Mouse (Mus musculus) left cerebral cortex, postnatal 10 days (tissue): Measurements from ENCODE around the gene Fign. TPM values are rescaled to one million over a fixed set of nuclear protein-coding genes. Genes with fewer than 3 reads are reported as not detected.

Experiments used
- DNase-seq, 2 experiments: peaks; one replicate each; pipeline ENCODE4 v3.0.0; 2021 to 2022; ENCODE audit warnings: low spot score in 2 of 2, mixed read lengths in 1 of 2; ENCODE audit errors: extremely low spot score in 1 of 2
- intact Hi-C: fragments of 180-260 bp; cut with DNase I; formaldehyde crosslinking; loops from one replicate; pipeline ENCODE4 v1.15.1; 2025
- total RNA-seq, 2 experiments: library from RNA; stranded (reverse); gene quantifications; 2 replicates each; pipeline ENCODE4 v1.2.3; 2021

The Fign gene
- total RNA-seq, result 1 to 10 TPM; 5.4 to 6.0 TPM

DNA sequence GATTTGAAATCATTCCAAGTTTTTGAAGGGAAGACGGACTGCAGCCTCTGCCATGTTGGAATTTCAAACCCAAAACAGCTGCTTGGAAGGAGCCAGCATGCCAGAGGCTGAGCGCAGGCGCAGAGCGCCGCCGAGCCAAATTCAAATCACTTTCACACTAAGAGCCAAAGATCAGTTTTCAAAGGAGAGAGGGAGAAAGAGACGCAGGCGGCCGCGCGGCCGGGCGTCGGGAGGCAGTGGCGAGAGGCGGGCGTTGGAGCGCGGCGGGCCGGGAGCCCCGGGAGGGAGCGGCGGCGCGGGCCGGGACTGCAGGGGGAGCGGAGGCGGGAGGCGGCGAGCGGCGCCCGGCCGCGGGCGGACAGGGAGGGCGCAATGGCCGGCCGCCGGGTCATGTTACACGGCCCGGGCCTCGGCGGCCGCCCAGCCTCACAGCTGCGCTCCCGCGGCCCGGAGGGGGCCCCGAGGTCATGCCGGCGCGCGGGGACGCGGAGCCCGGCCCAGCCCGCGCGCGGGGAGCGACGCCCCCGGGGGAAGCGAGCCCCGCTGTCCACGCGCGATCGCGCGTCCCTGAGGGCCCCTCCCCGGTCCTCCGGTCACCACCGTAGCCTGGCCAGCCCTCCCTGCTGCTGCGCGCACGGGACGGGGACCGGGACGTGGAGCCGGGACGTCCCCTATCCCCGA, at the start of gene Fign:
Gene Fign, minus strand, starts transcription at position 102 of the 681 bp plus-strand sequence.
- DNase-seq, result peak; percentile 61 to 80
- intact Hi-C loops, result loop anchor here (5.0 to 10.0 kb wide), 3 partner anchors 136 to 757 kb away; no protein-coding TSS in a partner anchor

DNA sequence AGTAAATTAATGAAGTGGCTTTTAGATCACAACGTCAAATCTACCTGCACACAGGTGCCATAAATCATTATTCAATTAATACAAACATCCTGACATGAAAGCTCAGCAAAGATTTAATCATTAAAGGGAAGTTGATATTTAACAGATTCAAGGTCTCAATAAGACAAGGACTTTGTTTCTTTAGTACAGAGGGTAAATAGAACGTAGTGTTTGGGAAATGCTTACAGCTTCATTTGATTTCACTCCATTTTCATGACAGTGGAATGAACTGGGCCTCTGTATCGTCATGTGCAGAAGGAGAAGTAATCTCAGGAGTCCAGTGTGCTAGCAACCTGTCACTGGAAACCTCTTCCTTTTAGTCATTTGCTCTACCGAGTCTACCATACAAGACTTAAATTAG, 35.8 kb upstream of the Fign start:
- DNase-seq, result no peak
- intact Hi-C loops, result no loop called here

DNA sequence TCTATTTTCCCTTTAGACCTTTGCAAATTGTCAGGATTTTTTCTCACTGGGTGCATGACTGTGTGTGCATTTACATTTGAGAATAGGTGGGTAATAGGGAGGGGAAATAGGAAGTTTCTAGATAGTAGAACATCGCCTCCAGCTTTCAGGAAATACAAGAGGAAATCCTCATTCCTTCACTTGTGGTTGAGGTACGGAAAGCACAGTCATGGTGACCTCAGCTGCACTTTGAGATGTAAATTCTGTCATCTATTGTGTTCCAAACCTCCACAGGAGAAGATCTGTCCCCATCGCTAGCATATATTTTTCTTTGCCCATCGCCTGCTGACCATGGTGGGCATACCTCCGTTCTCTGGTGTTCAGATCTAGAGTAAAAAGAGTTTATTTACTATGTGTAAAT, 22.7 kb upstream of the Fign start:
- no peak for DNase-seq
- intact Hi-C loops, result no loop called here

DNA sequence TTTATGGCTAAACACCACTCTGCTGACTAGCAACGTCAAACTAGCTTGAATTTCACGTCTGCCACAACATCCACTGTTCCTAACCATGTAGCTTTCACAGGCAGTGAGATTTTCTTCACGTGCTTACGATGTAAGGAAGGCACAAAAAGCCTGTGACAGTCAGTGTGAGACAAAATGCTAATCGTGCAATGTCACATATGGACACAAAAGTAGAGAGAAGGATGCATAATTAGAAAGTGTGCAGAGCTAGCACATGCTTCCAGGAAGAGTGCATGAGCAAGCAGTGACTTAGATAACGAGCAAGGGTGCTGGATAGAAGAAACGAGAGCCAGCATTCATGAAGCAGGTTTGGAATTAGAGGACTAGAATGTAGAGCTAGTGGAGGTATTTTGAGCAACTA, 18.8 kb upstream of the Fign start:
- no peak for DNase-seq
- intact Hi-C loops, result no loop called here

DNA sequence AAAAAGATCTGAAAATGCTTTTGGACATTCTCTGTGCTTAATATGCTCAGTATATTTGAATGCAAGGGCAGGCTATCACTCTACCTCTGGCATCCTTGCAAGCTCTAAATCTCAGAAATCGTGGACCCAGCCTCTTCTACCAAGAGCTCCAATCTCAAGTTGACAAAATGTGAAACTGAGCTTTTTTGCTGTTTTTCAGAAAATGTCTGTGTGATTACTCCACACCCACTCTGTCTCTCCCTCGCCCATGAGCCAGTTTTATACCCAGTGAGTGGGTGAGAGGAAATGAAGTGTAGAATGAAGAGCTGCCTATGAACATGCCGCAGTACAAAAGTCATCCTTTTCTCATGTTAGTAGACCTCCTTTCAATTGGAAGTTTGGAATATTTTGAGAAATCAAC, 13.3 kb upstream of the Fign start:
- intact Hi-C loops, result no loop called here
- DNase-seq, result no peak

DNA sequence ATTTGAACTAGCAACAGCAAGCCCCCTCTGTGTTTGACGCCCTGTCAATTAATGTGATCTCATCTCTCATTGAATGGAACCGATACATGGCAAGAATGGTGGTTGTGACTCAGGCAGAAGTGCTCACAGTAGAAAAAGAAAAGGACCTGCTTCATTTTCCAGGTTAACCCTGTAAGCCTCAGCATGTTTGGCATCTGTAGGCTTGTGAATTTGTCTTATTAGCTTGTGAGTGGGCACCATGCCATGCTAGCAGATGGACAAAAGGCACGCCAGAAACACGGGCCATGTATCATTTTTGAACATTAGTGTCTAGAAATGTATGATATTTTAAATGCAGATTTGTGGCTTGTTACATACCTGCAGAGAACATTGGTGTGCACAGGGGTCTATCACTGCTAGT, 12.0 kb upstream of the Fign start:
- no peak for DNase-seq
- intact Hi-C loops, result no loop called here

DNA sequence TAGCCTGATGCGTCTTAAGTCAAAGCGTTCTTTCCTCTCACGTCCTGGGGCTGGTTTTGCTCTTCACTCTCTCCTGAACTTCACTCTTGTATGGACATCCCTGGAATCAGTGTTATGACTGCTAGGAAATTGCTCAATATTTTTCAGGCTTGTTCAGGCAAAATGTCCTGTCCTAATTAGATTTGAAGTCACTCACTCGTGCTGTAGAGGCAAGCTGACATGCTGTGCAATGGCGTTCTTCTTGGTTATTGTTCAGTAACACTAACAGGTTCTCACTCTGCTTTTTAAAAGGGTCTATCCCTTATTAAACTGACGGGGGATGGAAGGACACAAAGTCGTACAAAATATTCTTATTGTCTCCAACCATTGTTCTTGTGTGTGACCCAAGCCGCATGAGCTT, 10.2 kb upstream of the Fign start:
- no peak for DNase-seq
- intact Hi-C loops, result no loop called here

DNA sequence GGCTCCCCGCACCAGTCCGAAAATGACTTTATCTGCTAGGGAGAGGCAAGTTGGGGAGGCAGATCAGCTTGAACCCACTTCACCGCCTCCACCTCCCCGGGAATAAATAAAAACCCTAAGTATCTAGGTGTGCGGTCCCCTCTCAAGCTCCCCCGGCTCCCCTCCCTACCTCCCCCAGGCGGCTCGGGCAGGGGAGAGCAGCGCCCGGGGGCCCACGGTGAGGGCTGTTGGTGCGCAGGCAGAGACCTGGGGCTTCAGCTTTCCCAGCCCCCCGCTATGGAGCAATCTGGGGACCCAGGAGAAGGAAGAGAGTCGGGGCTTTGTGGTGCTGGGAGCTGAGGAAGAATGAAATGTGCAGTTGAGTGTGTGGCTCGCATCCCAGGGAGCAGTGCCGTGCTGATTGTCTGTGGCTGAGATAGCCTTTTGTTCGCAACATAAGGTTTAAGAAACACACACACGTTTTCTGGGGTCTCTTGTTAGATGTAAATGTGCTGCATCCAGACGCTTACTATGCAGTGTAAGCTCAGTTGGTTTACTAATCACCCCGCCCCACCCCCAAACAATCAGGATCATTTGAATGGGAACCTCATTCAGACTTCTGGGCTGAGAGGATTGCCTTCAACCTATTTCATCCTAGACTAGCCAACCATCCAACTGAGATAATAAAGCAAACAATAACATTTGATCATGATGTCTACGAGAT, 931 bp upstream of the Fign start:
- intact Hi-C loops, result loop anchor here (5.0 to 10.0 kb wide), 3 partner anchors 136 to 756 kb away; no protein-coding TSS in a partner anchor
- peak in 1 of 2 experiments; percentile 41 for DNase-seq

DNA sequence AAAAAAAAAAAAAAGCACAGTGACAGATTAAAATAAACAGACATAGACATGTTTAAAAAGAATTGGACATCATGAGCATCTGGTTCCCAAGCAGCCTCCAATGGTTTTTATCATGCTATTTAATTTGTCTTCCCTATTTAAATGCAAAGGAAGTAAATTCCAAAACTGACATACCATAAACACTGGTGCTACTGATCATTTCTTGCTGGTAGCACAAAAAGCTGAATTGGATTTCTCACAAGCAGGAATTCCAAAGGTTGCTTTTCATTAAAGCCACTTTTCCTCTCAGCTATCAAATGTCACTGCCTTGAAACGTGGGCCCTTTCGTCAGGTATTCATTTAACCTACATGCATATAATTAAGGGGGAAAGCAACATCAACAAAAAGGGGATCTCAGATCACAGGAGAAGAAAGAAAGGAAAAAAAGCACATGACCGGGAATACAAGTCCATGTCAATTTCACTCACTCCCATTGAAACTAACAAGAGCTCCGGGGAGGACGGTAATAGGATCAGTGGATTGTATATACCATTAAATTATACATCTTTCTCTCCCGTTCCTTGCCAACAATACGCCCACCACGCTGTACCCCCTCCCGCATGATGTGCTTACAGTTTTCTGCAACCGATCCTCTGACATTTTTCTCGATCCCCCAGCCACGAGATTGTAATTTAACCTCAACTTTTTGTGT, 972 bp downstream of the Fign start:
- no peak for DNase-seq
- intact Hi-C loops, result loop anchor here (5.0 to 10.0 kb wide), 3 partner anchors 135 to 758 kb away; no protein-coding TSS in a partner anchor

DNA sequence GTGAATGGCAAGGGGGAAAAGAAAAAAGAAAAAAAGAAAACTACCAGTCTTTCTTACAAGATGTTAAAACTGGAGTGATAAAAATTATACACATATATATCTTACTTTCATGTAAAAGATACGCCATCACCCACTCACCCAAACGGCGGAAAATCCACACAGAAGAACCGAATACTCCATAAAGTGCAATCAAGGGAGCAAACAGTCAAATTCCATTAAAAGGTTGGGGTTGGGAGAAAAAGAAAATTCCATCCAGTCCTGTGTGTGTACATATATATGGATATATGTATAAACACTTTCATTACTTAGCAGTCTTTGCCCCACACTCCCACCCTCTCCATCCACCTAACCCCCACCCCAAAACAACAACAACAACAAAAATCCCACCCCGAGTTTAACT, 1.7 kb downstream of the Fign start:
- intact Hi-C loops, result loop anchor here (5.0 to 10.0 kb wide), 3 partner anchors 134 to 759 kb away; no protein-coding TSS in a partner anchor
- DNase-seq, result no peak

DNA sequence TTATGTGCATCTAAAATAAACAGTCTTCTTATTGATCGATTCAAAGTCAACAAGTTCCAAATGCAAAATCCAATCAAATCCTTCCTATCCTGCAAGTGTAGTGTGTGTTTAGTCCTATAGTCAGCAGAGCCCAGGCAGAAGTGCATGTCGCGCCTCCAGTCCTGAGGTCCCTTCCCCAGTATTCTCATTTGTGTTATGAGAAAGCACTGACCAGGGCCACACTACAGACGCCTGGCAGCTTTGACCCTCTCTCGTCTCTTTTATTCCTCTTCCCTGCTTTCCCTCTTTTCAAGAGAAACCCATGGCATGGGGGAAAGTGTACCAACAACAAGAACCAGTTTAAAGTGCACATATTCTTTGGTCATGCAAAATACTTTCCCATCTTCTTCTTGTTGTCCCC, 2.3 kb downstream of the Fign start:
- intact Hi-C loops, result loop anchor here (5.0 to 10.0 kb wide), 3 partner anchors 133 to 759 kb away; no protein-coding TSS in a partner anchor
- no peak for DNase-seq

DNA sequence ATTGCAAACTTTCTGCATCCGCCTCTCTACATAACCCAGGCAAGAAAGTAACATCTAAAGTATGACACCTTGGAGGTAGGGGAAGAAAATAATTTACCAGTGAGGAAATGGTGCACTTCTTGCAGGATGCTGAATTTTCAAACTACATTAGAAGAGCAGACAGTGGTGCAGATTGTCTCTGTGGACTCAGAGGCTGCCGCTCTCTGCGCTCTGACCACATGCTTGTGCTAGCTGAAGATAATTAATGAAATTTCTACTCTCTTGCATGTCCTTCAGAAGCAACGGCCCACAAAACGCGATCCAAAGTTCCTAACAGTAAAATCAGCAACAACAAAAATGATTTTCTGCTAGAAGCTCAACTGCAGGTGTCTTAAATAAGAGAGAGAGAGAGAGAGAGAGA, 4.8 kb downstream of the Fign start:
- no peak for DNase-seq
- intact Hi-C loops, result loop anchor here (10.0 kb wide), 2 partner anchors 388 to 762 kb away; no protein-coding TSS in a partner anchor

DNA sequence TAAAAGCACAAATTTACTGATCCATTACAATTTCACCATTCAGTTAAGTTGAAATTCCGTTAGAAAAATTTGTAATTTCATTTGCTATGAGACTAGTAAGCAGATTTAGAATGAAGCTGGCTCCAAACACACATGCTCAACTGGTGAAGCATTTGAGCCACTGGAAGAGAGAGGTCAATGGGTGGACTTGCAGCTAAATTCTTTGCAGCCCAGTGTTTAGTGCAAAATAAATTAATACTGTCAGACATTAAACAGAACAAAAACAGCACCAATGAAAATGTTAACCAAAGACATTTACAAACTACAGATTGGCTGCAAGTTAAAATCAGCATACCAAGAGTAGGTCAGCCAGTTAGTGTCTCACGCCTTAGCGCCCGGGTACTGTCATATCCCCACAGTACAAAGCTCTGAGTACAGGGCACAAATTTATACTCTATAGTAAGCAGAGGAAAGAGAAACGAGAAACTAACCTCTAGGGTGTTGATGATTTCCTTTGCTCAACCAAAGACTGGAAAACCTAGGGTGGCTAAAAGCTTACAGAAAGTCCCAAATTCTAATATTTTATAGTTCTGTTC, 13.9 kb downstream of the Fign start:
- intact Hi-C loops, result no loop called here
- no peak for DNase-seq

DNA sequence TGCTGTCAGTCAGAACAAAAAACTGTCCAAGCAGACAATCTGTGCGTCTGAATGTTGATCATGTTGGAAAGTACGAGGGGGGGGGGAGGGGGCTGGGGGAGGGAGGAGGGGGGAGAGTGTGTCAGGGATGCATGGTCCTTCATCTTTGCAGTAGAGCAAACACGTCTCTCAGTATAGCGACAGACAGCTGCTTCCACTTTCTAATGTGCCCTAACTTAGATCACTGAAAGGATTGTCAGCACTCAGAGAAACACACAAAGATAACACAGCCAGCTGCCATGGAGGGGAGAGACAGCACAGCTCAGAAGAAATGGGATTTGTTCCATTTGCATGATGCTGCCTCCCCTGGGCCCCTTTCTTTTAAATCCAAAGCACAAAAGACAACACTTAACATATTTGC, 18.1 kb downstream of the Fign start:
- no peak for DNase-seq
- intact Hi-C loops, result no loop called here

DNA sequence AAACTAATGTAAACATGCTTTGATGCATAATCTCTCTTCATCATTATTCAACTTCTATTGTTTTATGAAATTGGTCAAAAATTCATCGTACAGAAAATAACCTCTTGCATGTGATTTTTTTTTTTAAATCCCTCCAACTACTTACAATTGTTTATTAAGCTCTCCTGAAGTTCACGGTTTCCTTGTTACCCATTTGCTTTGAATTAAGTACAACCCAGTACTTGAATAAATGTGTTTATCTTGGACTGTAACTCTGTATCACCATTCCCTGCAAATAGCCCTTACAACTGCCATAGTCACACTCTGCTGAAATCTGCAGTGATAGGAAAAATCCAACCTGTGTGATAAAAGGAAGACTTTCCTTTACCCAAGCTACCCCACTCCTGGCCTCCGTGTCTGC, 19.3 kb downstream of the Fign start:
- intact Hi-C loops, result no loop called here
- DNase-seq, result no peak

DNA sequence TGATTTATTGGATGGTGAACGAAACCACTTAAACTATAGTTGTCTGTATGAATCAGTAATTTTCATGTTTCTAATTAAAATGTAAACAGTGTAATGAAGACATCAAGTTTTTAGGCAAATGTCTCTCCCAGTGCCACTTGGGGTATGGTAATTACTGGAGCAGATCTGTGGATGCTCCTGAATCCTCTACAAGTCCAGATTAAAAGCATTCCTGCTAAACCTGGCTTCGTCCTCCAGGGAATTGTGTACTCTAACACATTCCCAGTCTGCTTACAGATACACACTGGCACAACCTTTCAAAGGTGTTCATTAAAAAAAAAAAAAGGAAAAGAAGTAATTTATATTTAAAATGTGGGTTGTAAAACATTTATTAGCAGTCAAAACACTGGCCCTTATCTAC, 20.0 kb downstream of the Fign start:
- intact Hi-C loops, result no loop called here
- DNase-seq, result no peak

DNA sequence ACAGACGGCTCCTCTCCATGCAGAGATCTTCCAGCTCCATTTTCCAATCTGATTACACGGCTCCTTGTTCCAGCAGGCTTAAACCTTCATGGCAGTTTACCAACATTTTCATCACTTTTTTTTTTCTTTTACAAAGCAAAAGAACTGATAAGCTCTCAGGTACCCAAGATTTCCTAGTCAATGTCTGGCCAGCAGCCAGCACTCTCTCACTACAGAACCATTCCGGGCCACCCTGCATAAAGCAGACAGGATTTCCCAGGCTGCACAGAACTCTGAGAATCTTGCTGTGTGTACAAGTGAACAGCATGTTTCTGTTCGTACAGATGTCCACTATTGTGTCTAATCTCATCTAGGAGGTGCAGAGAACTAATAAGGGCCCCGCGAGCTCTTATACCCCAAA, 22.0 kb downstream of the Fign start:
- no peak for DNase-seq
- intact Hi-C loops, result no loop called here

DNA sequence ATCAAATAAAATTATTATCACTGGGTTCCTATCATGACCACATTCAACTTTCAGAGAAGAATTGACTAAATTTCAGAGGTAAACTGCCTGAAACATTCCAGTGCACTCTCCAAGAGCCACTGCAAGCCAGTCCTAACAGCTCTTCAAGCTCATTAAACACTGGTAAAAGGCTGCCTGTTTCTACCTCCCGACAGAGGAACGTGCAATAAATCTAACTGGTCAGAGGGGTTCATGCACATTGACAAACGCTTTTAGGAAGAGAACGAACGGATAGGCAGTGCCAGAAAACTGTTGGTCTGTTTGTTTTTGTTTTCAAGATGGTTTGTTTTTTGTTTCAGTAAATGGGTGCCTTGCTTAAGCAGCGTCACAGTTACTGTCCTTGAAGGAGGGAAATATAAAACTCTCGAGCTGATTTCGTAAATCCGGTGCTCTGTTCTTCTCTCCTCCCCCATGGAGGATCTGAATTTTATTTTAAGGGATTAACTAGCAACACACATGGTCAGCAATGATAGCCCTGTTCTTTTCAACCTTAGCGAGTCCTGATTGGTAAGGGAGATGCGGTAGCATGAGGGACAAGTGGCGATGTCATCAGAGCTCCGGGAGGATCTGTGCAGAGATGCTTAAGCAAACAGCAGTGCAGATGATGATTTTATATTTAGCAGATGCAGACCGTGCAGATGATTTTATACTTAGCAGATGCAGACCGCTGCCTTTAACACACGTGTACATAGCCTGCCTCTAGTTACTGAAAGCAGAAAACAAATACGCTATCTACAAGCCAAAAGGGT, 23.0 kb downstream of the Fign start:
- intact Hi-C loops, result no loop called here
- DNase-seq, result no peak

DNA sequence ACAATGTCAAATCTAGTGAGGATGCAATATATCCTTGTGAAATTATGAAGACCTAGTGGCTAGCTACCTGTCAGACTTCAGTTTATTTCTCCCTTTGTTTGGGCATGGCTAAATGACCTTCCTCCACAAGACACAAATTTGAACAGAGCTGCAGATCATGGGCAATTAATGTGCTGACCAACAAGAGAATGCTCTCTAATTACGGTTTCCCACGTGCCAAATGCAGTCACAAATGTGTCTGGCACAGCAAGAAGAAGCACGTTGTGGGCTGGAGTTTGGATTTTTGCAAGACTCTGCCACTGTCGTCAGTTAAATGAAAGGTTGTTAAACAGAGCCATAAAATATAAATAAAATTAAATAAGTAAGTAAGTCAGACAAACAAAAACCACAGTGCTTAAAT, 25.7 kb downstream of the Fign start:
- intact Hi-C loops, result no loop called here
- no peak for DNase-seq
